Mouse (Mus musculus) testis, adult 10 weeks (tissue): ENCODE measurements around the gene Gm14288. TPM values are rescaled to one million over a fixed set of nuclear protein-coding genes. Genes with fewer than 3 reads are reported as not detected.

Experiments
- polyA plus RNA-seq: library from polyadenylated mRNA; stranded (reverse); fragments of 350-450 nt; fragmentation: Illumina TruSeq; extraction: RNeasy Lipid Tissue Mini Kit (QIAGEN cat#74804); gene quantifications from one replicate; pipeline ENCODE4 v1.2.3, GENCODE M21; 2014; ENCODE audit warnings: low read depth, low replicate concordance

Gene Gm14288
- polyA plus RNA-seq = 3.7 TPM

GRCm38 (mm10) chr2:175800993-175801392 lies at the start of gene Gm14288:
Gm14288 (minus strand) TSS chr2:175801093.

GRCm38 (mm10) chr2:175741237-175741636 lies 59.7 kb downstream of the Gm14288 start, which contains the start of gene Gm2007:
Gm2007 (plus strand) TSS chr2:175741537.

Other genes with a start within 250 kb of the Gm14288 start
- gene Gm11007, start 157.1 kb downstream of the Gm14288 start, polyA plus RNA-seq = 10.5 TPM
- gene Zfp969, start 97.4 kb downstream of the Gm14288 start, polyA plus RNA-seq = not detected
- 10.5 TPM for gene Gm2007, start 59.6 kb downstream of the Gm14288 start, polyA plus RNA-seq
- gene Gm6710, start 68.1 kb upstream of the Gm14288 start, polyA plus RNA-seq = 4.7 TPM
- gene Zfp966, start 130.0 kb upstream of the Gm14288 start, polyA plus RNA-seq = 7.0 TPM
- gene Gm2026, start 164.2 kb upstream of the Gm14288 start, polyA plus RNA-seq = 6.7 TPM